Mouse (Mus musculus): ENCODE results near the gene Mgat1. TPM values are rescaled to one million over a fixed set of nuclear protein-coding genes. Genes with fewer than 3 reads are reported as not detected.
"Not testable (repeated sequence)": the region's sequence is repeated elsewhere in the genome, so short reads cannot be mapped to it uniquely, and the experiment has no call there.

Mgat1 gene
- 39.6 and 44.9 TPM in 2 replicates for polyA plus RNA-seq (2016; fragmentation: Nextera tagmentation; extraction: Ambion mirVana)

GRCm38 (mm10) chr11:49243727-49244594, at the start of gene Mgat1:
Mgat1 (plus strand) TSS chr11:49244191.
- 1% methylated on average over 59 of the region's 60 CpGs for WGBS
- H3K36me3 ChIP-seq (replicated peaks): no peaks in the 10 kb centered on the region
- peak; percentile 97 for DNase-seq (ENCODE audit: extremely low spot score, low spot score)
- peaks cover 48% of the 10 kb centered on the region for H3K4me1 ChIP-seq
- peak within 1 kb of the TSS; percentile 65 for H3K4me3 ChIP-seq
- H3K27me3 ChIP-seq (ENCODE audit: poor library complexity, severe bottlenecking): no peaks in the 10 kb centered on the region
- peak within 1 kb of the TSS; percentile 92 for H3K27ac ChIP-seq
- no peaks in the 10 kb centered on the region for H3K9me3 ChIP-seq

- not testable (repeated sequence) for H3K27ac ChIP-seq; H3K4me3 ChIP-seq; H3K9me3 ChIP-seq; H3K36me3 ChIP-seq (replicated peaks); H3K27me3 ChIP-seq (ENCODE audit: poor library complexity, severe bottlenecking); H3K4me1 ChIP-seq; DNase-seq (ENCODE audit: extremely low spot score, low spot score)
- WGBS: 97% methylated on average over 9 of the region's 9 CpGs
These were observed 49.2 kb upstream of the Mgat1 start for GRCm38 (mm10) chr11:49194771-49195170.

- Histone ChIP-seq H3K27me3 (ENCODE audit: poor library complexity, severe bottlenecking) (no peaks in the 10 kb centered on the region), H3K4me3 (no peak overlapping the region), H3K4me1 (no peaks in the 10 kb centered on the region), H3K9me3 (no peaks in the 10 kb centered on the region), H3K36me3 (replicated peaks) (no peaks in the 10 kb centered on the region), H3K27ac (no peak overlapping the region)
- 93% methylated on average over 7 of the region's 7 CpGs for WGBS
- DNase-seq (ENCODE audit: extremely low spot score, low spot score): no peak
These were observed 48.1 kb upstream of the Mgat1 start for GRCm38 (mm10) chr11:49195819-49196322.

GRCm38 (mm10) chr11:49200666-49201065, 43.3 kb upstream of the Mgat1 start:
- no peaks in the 10 kb centered on the region for H3K36me3 ChIP-seq (replicated peaks)
- DNase-seq (ENCODE audit: extremely low spot score, low spot score): no peak

GRCm38 (mm10) chr11:49201142-49201541, 42.8 kb upstream of the Mgat1 start:
- H3K9me3 ChIP-seq: no peaks in the 10 kb centered on the region
- H3K27ac ChIP-seq: no peak overlapping the region
- no peaks in the 10 kb centered on the region for H3K27me3 ChIP-seq (ENCODE audit: poor library complexity, severe bottlenecking)
- DNase-seq (ENCODE audit: extremely low spot score, low spot score): no peak
- peaks cover 20% of the 10 kb centered on the region for H3K4me1 ChIP-seq
- peaks cover 1% of the 10 kb centered on the region for H3K36me3 ChIP-seq (replicated peaks)
- no peak overlapping the region for H3K4me3 ChIP-seq

More at GRCm38 (mm10) chr11:49200666-49201065, 43.3 kb upstream of the Mgat1 start:
- Histone ChIP-seq H3K4me3 (no peak overlapping the region), H3K9me3 (no peaks in the 10 kb centered on the region), H3K27ac (no peak overlapping the region), H3K4me1 (peaks cover 20% of the 10 kb centered on the region), H3K27me3 (ENCODE audit: poor library complexity, severe bottlenecking) (no peaks in the 10 kb centered on the region)

- peak overlapping the region; percentile 91 for H3K4me3 ChIP-seq
- peaks cover 20% of the 10 kb centered on the region for H3K4me1 ChIP-seq
- no peaks in the 10 kb centered on the region for H3K9me3 ChIP-seq
- peaks cover 11% of the 10 kb centered on the region for H3K36me3 ChIP-seq (replicated peaks)
- H3K27ac ChIP-seq: peak overlapping the region; percentile 100
- DNase-seq (ENCODE audit: extremely low spot score, low spot score): no peak
- WGBS: 73% methylated on average over 2 of the region's 2 CpGs
- no peaks in the 10 kb centered on the region for H3K27me3 ChIP-seq (ENCODE audit: poor library complexity, severe bottlenecking)
These were observed 41.9 kb upstream of the Mgat1 start for GRCm38 (mm10) chr11:49202071-49202470.

GRCm38 (mm10) chr11:49202523-49203061, 41.4 kb upstream of the Mgat1 start:
- WGBS: 9% methylated on average over 10 of the region's 10 CpGs
- Histone ChIP-seq H3K36me3 (replicated peaks) (peaks cover 16% of the 10 kb centered on the region), H3K27ac (peak overlapping the region; percentile 100), H3K4me1 (peaks cover 20% of the 10 kb centered on the region), H3K9me3 (no peaks in the 10 kb centered on the region), H3K4me3 (peak overlapping the region; percentile 91), H3K27me3 (ENCODE audit: poor library complexity, severe bottlenecking) (no peaks in the 10 kb centered on the region)
- peak; percentile 36 for DNase-seq (ENCODE audit: extremely low spot score, low spot score)

GRCm38 (mm10) chr11:49203129-49203768, 40.7 kb upstream of the Mgat1 start, which contains the start of gene Zfp62:
Zfp62 (plus strand) TSS chr11:49203292.
- no peaks in the 10 kb centered on the region for H3K27me3 ChIP-seq (ENCODE audit: poor library complexity, severe bottlenecking)
- peak within 1 kb of the TSS; percentile 91 for H3K4me3 ChIP-seq
- H3K4me1 ChIP-seq: peaks cover 20% of the 10 kb centered on the region
- H3K36me3 ChIP-seq (replicated peaks): peaks cover 22% of the 10 kb centered on the region
- WGBS: under 1% methylated on average over 47 of the region's 47 CpGs
- H3K9me3 ChIP-seq: no peaks in the 10 kb centered on the region
- DNase-seq (ENCODE audit: extremely low spot score, low spot score): peak; percentile 91
- peak within 1 kb of the TSS; percentile 100 for H3K27ac ChIP-seq

- DNase-seq (ENCODE audit: extremely low spot score, low spot score): peak; percentile 72
- Histone ChIP-seq H3K4me3 (peak overlapping the region; percentile 91), H3K9me3 (no peaks in the 10 kb centered on the region), H3K36me3 (replicated peaks) (peaks cover 26% of the 10 kb centered on the region), H3K27ac (peak overlapping the region; percentile 100), H3K27me3 (ENCODE audit: poor library complexity, severe bottlenecking) (no peaks in the 10 kb centered on the region), H3K4me1 (peaks cover 20% of the 10 kb centered on the region)
- WGBS: 2% methylated on average over 24 of the region's 24 CpGs
These were observed 40.1 kb upstream of the Mgat1 start for GRCm38 (mm10) chr11:49203771-49204497.

GRCm38 (mm10) chr11:49205080-49205590, 38.9 kb upstream of the Mgat1 start:
- Histone ChIP-seq H3K9me3 (no peaks in the 10 kb centered on the region), H3K4me1 (peaks cover 20% of the 10 kb centered on the region), H3K36me3 (replicated peaks) (peaks cover 32% of the 10 kb centered on the region), H3K27ac (no peak overlapping the region; the same call in 1 of the 2 replicates), H3K4me3 (peak overlapping the region; percentile 91), H3K27me3 (ENCODE audit: poor library complexity, severe bottlenecking) (no peaks in the 10 kb centered on the region)
- 93% methylated on average over 6 of the region's 6 CpGs for WGBS
- DNase-seq (ENCODE audit: extremely low spot score, low spot score): no peak

- 97% methylated on average over 1 of the region's 1 CpGs for WGBS
- no peak for DNase-seq (ENCODE audit: extremely low spot score, low spot score)
These were observed 36.5 kb upstream of the Mgat1 start for GRCm38 (mm10) chr11:49207495-49207894.

GRCm38 (mm10) chr11:49212577-49212976, 31.4 kb upstream of the Mgat1 start:
- H3K27ac ChIP-seq: no peak overlapping the region
- no peaks in the 10 kb centered on the region for H3K27me3 ChIP-seq (ENCODE audit: poor library complexity, severe bottlenecking)
- H3K36me3 ChIP-seq (replicated peaks): peaks cover 86% of the 10 kb centered on the region
- DNase-seq (ENCODE audit: extremely low spot score, low spot score): no peak
- no peak overlapping the region for H3K4me3 ChIP-seq
- no peaks in the 10 kb centered on the region for H3K9me3 ChIP-seq
- H3K4me1 ChIP-seq: no peaks in the 10 kb centered on the region

More at GRCm38 (mm10) chr11:49207495-49207894, 36.5 kb upstream of the Mgat1 start:
- no peak overlapping the region for H3K27ac ChIP-seq
- H3K27me3 ChIP-seq (ENCODE audit: poor library complexity, severe bottlenecking): no peaks in the 10 kb centered on the region
- H3K4me1 ChIP-seq: peaks cover 13% of the 10 kb centered on the region
- peaks cover 50% of the 10 kb centered on the region for H3K36me3 ChIP-seq (replicated peaks)
- no peaks in the 10 kb centered on the region for H3K9me3 ChIP-seq
- H3K4me3 ChIP-seq: no peak overlapping the region

All from forebrain, embryonic 10.5 days (tissue).